Comparison of ENCODE assay signal across 37 mouse cellular contexts in genomic region chr17:34317275-34317674, GRCm38 (mm10). TPM values are rescaled to one million over a fixed set of nuclear protein-coding genes. Genes with fewer than 3 reads are reported as not detected.
"Had no signal": no experiment of that assay in that cellular context is flagged by ENCODE, and none has a peak within 500 bp of the region (broad histone marks: within the 10 kb centered on the region; RNA-seq: fewer than 3 reads in every experiment).

No protein-coding gene starts in this region.

- H3K27ac ChIP-seq: heart, adult 2 months; hindbrain, embryonic 10.5 days; hindbrain, embryonic 12.5 days; hindbrain, embryonic 14.5 days; intestine, embryonic 15.5 days; kidney, embryonic 15.5 days; kidney, postnatal 0 days; layer of hippocampus, adult 2 months; left cerebral cortex, adult 2 months; limb, embryonic 10.5 days; limb, embryonic 12.5 days; liver, embryonic 12.5 days; liver, embryonic 14.5 days had no signal

- ATAC-seq: hindbrain, embryonic 16.5 days; inflammation-experienced regulatory T-cells, adult 6 months; intestine, embryonic 15.5 days; liver, embryonic 12.5 days had no signal

- H3K4me1 ChIP-seq: heart, embryonic 12.5 days; hindbrain, embryonic 12.5 days; intestine, embryonic 15.5 days; limb, embryonic 10.5 days; limb, embryonic 12.5 days; liver, embryonic 12.5 days had no signal

- H3K4me3 ChIP-seq: heart, adult 2 months; heart, embryonic 12.5 days; hindbrain, embryonic 10.5 days; hindbrain, embryonic 12.5 days; intestine, embryonic 15.5 days; kidney, embryonic 15.5 days; layer of hippocampus, adult 2 months; left cerebral cortex, adult 2 months; limb, embryonic 10.5 days; limb, embryonic 12.5 days; liver, embryonic 12.5 days had no signal

- DNase-seq: gastrocnemius, postnatal 14 days; gastrocnemius, postnatal 36 days; heart, adult 2 months; heart, postnatal 10 days; heart, postnatal 4 days; kidney, adult 11 months; kidney, adult 2 months; kidney, adult 9 months; kidney, postnatal 14 days; kidney, postnatal 4 days; liver had no signal

- H3K9me3 ChIP-seq: heart, embryonic 12.5 days; hindbrain, embryonic 10.5 days; hindbrain, embryonic 12.5 days; intestine, embryonic 15.5 days; kidney, embryonic 15.5 days; limb, embryonic 10.5 days; limb, embryonic 12.5 days; liver, embryonic 12.5 days had no signal

- H3K36me3 ChIP-seq: heart, embryonic 12.5 days; hindbrain, embryonic 10.5 days; hindbrain, embryonic 12.5 days; intestine, embryonic 15.5 days; kidney, embryonic 15.5 days; limb, embryonic 10.5 days; limb, embryonic 12.5 days; liver, embryonic 12.5 days had no signal

- H3K4me2 ChIP-seq: heart, embryonic 12.5 days; hindbrain, embryonic 12.5 days; hindbrain, embryonic 14.5 days; intestine, embryonic 15.5 days; kidney, embryonic 15.5 days; limb, embryonic 12.5 days; liver, embryonic 12.5 days had no signal

- H3K27me3 ChIP-seq: heart, embryonic 12.5 days; hindbrain, embryonic 12.5 days; intestine, embryonic 15.5 days; kidney, embryonic 15.5 days; liver, embryonic 12.5 days had no signal

- H3K9ac ChIP-seq: heart, embryonic 12.5 days; hindbrain, embryonic 12.5 days; hindbrain, embryonic 14.5 days; intestine, embryonic 15.5 days; kidney, embryonic 15.5 days; limb, embryonic 12.5 days; liver, embryonic 12.5 days; liver, embryonic 14.5 days had no signal

RNA-seq across cellular contexts. Expression of gene H2-Eb2, which starts 8.2 kb away (rescaled TPM):
- total RNA-seq: gastrocnemius, adult 18-20 months; gastrocnemius, adult 8-10 months; gastrocnemius, postnatal 14 days; gastrocnemius, postnatal 36 days; heart, adult 2 months; heart, postnatal 10 days; heart, postnatal 25 days; heart, postnatal 4 days; layer of hippocampus, adult 2 months; layer of hippocampus, postnatal 10 days; layer of hippocampus, postnatal 25 days; left cerebral cortex, adult 2 months; left cerebral cortex, postnatal 14 days; left cerebral cortex, postnatal 36 days had no signal
- polyA plus RNA-seq: frontal cortex, adult 2 months; heart, embryonic 12.5 days; heart, embryonic 14.5 days; hindbrain, embryonic 10.5 days; intestine, embryonic 15.5 days; kidney, embryonic 15.5 days; kidney, postnatal 0 days; limb, embryonic 10.5 days; limb, embryonic 14.5 days; liver, embryonic 12.5 days; liver, embryonic 14.5 days; liver, embryonic 16.5 days had no signal

RNA-seq across cellular contexts. Expression of gene H2-Aa, which starts 29.7 kb away (rescaled TPM):
- polyA plus RNA-seq: hindbrain, embryonic 10.5 days; limb, embryonic 10.5 days; limb, embryonic 12.5 days had no signal

RNA-seq across cellular contexts. Expression of gene Btnl2, which starts 37.3 kb away (rescaled TPM):
- polyA plus RNA-seq: frontal cortex, adult 2 months; heart, embryonic 14.5 days; hindbrain, embryonic 10.5 days; hindbrain, embryonic 12.5 days; hindbrain, embryonic 14.5 days; hindbrain, embryonic 16.5 days; inflammation-experienced regulatory T-cells, adult 6 months; limb, embryonic 10.5 days; limb, embryonic 12.5 days had no signal

RNA-seq across cellular contexts. Expression of gene Btnl1, which starts 59.7 kb away (rescaled TPM):
- total RNA-seq: gastrocnemius, adult 18-20 months; gastrocnemius, adult 8-10 months; gastrocnemius, postnatal 14 days; gastrocnemius, postnatal 36 days; heart, adult 2 months; heart, postnatal 10 days; heart, postnatal 25 days; heart, postnatal 4 days; layer of hippocampus, adult 2 months; layer of hippocampus, postnatal 10 days; layer of hippocampus, postnatal 25 days; left cerebral cortex, adult 2 months; left cerebral cortex, postnatal 14 days; left cerebral cortex, postnatal 36 days had no signal
- polyA plus RNA-seq: frontal cortex, adult 2 months; heart, adult 2 months; heart, embryonic 12.5 days; heart, embryonic 14.5 days; hindbrain, embryonic 10.5 days; hindbrain, embryonic 12.5 days; hindbrain, embryonic 14.5 days; hindbrain, embryonic 16.5 days; inflammation-experienced regulatory T-cells, adult 6 months; kidney, adult 2 months; kidney, embryonic 15.5 days; kidney, postnatal 0 days; limb, embryonic 10.5 days; limb, embryonic 12.5 days; limb, embryonic 14.5 days; liver, embryonic 12.5 days; liver, embryonic 14.5 days had no signal
